Mouse (Mus musculus): ENCODE measurements around the gene Ccnyl1.

GRCm38 (mm10) chr1:64761646-64762045 lies 71.4 kb downstream of the Ccnyl1 start:
- TF ChIP-seq CTCF (IDR thresholded peaks at IDR 0.05; ENCODE audit: low read depth): no peak
- no peak for TF ChIP-seq EP300 (optimal IDR thresholded peaks at IDR 0.05)

All from stomach, postnatal 0 days (tissue).